Mouse (Mus musculus) midbrain, postnatal 0 days (tissue): ENCODE data around the gene B3gnt2. TPM values are rescaled to one million over a fixed set of nuclear protein-coding genes. Genes with fewer than 3 reads are reported as not detected.

Experiments
- ATAC-seq: fragments of 200-750 bp; cut with Nextera tagmentation; 2 replicates; pipeline ENCODE4 v1.8.0; 2017; ENCODE audit warnings: moderate number of reproducible peaks, mild to moderate bottlenecking, moderate TSS enrichment, moderate library complexity; ENCODE audit not compliant: low FRiP score
- DNase-seq: peaks from one replicate; pipeline ENCODE4 v3.0.0-alpha.2; 2015; ENCODE audit warnings: low spot score
- H3K27ac ChIP-seq: fragments of 300-500 bp; sonication (generic); 2 replicates; pipeline ENCODE4 v1.5.1; 2014; ENCODE audit warnings: low read depth, mild to moderate bottlenecking, low read length, mixed read lengths
- H3K27me3 ChIP-seq: fragments of 300-500 bp; sonication (generic); 2 replicates; pipeline ENCODE4 v1.6.1; 2014; ENCODE audit warnings: low read length, control low read depth, mixed read lengths; ENCODE audit not compliant: insufficient read depth
- H3K36me3 ChIP-seq: fragments of 300-500 bp; sonication (generic); 2 replicates; pipeline ENCODE4 v1.6.1; 2014; ENCODE audit warnings: low read length, control low read depth, mixed read lengths; ENCODE audit not compliant: insufficient read depth
- H3K4me1 ChIP-seq: fragments of 300-500 bp; sonication (generic); 2 replicates; pipeline ENCODE4 v1.6.1; 2014; ENCODE audit warnings: mild to moderate bottlenecking, control low read depth, antibody characterized with exemption, low read length, mixed read lengths; ENCODE audit not compliant: insufficient read depth
- H3K4me2 ChIP-seq: fragments of 300-500 bp; sonication (generic); 2 replicates; pipeline ENCODE4 v1.6.1; 2014; ENCODE audit warnings: low read depth, mild to moderate bottlenecking, low read length, mixed read lengths; ENCODE audit not compliant: poor library complexity, severe bottlenecking
- H3K4me3 ChIP-seq: fragments of 300-500 bp; sonication (generic); 2 replicates; pipeline ENCODE4 v1.5.1; 2014; ENCODE audit warnings: low read depth, mild to moderate bottlenecking, low read length, moderate library complexity
- H3K9ac ChIP-seq: fragments of 300-500 bp; sonication (generic); replicated peaks from 2 replicates; pipeline ENCODE4 v1.6.1; 2014; ENCODE audit warnings: mild to moderate bottlenecking, low read length, moderate library complexity, mixed read lengths; ENCODE audit not compliant: poor library complexity, severe bottlenecking
- H3K9me3 ChIP-seq: fragments of 300-500 bp; sonication (generic); 2 replicates; pipeline ENCODE4 v1.6.1; 2016; ENCODE audit warnings: low read length, control low read depth
- CTCF ChIP-seq: IDR thresholded peaks from 2 replicates; pipeline ENCODE4 v1.5.1; 2016; ENCODE audit warnings: antibody characterized with exemption, mild to moderate bottlenecking
- WGBS: fragments of 180-500 bp; shearing (Covaris S2); extraction: QIAGEN DNeasy Blood & Tissue Kit; methylation state at CpG from one replicate; pipeline ENCODE4 v1.1.7; 2014; 5-methylcytosine and 5-hydroxymethylcytosine counted together
- polyA plus RNA-seq: library from polyadenylated mRNA; unstranded; fragments of >200 nt; fragmentation: Nextera tagmentation; extraction: Ambion mirVana; gene quantifications from 2 replicates; pipeline ENCODE4 v1.2.1, GENCODE M21; 2015
- total RNA-seq: library from RNA; depleted of rRNA; stranded (reverse); fragments of >200 nt; gene quantifications from 2 replicates; pipeline ENCODE4 v1.2.3, GENCODE M21; 2014; rRNA removed

Gene B3gnt2
- total and polyA plus RNA-seq, 2 experiments from 2014 or later: 2.0 to 6.2 TPM

DNA sequence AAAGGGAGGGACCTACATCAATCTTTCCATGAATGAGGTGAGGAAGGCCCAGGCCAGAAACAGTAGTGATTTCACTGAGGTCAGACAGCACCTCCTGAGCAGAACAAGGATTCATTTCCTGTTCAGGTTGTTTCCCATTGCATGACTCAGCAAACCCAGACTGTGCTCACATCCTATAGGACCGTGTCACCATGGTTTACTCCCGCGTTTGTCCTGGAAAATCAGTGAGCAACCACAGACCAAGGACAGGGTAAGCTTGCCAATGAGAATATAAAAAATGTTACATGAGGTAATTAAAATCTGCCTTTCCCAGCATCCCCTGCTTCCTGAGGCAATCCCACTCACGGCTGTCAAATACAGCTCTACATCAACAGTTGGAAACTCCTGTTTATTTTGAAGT, 141.2 kb downstream of the B3gnt2 start:
- no peak overlapping the region for H3K4me2 ChIP-seq
- 75% methylated on average over 4 of the region's 4 CpGs for WGBS
- DNase-seq: no peak
- H3K9ac ChIP-seq: no peak overlapping the region
- H3K27ac ChIP-seq: no peak overlapping the region
- H3K4me3 ChIP-seq: no peak overlapping the region
- H3K4me1 ChIP-seq: no peaks in the 10 kb centered on the region
- no peaks in the 10 kb centered on the region for H3K36me3 ChIP-seq
- TF ChIP-seq CTCF: no peak
- H3K27me3 ChIP-seq: no peaks in the 10 kb centered on the region
- no peaks in the 10 kb centered on the region for H3K9me3 ChIP-seq
- no peak for ATAC-seq

DNA sequence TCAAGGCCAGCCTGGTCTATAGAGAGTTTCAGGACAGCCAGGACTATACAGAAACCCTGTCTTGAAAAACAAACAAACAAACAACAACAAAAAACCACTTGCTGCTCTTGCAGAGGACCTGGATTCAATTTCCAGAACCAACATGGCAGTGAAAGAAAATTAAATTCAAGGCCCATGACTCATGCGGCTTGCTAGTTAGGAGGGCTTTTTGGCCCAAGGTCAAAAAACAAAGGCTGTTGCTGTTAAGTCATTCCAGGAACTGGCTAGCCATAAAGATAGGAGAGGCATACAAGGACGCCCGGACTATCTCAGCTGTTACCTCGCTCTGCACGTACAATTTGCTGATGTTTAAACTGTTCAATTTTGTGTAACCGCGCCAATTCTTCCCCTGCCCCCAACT, 142.7 kb downstream of the B3gnt2 start:
- Histone ChIP-seq H3K27ac (no peak overlapping the region), H3K4me2 (no peak overlapping the region), H3K27me3 (no peaks in the 10 kb centered on the region), H3K4me1 (no peaks in the 10 kb centered on the region), H3K9ac (no peak overlapping the region), H3K9me3 (no peaks in the 10 kb centered on the region), H3K36me3 (no peaks in the 10 kb centered on the region), H3K4me3 (no peak overlapping the region)
- WGBS: 98% methylated on average over 7 of the region's 7 CpGs
- TF ChIP-seq CTCF: no peak
- no peak for ATAC-seq
- no peak for DNase-seq

DNA sequence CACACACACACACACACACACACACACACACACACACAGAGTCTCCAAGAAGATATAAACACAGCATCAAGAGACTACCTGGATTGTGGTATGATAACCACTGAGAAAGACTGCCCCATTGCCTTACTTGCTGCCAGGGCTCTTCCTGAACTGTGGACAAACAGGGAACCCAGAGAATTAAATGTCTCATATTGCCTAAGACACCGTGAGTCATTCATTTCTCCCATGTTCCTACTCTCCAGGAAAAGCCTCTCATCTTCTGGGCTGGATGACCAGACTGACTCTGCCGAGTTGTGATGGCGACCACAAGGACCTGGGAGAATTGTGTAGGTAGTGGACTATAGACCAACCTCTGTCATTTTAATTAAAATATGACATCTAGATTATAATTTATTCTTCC, 149.4 kb downstream of the B3gnt2 start:
- TF ChIP-seq CTCF: no peak
- WGBS: 90% methylated on average over 3 of the region's 3 CpGs
- ATAC-seq (no peak; the same call in 1 of the 2 replicates), DNase-seq (no peak)
- Histone ChIP-seq H3K27ac (no peak overlapping the region), H3K4me1 (no peaks in the 10 kb centered on the region), H3K4me2 (no peak overlapping the region), H3K27me3 (no peaks in the 10 kb centered on the region), H3K9me3 (no peaks in the 10 kb centered on the region), H3K9ac (no peak overlapping the region), H3K4me3 (no peak overlapping the region), H3K36me3 (no peaks in the 10 kb centered on the region)

DNA sequence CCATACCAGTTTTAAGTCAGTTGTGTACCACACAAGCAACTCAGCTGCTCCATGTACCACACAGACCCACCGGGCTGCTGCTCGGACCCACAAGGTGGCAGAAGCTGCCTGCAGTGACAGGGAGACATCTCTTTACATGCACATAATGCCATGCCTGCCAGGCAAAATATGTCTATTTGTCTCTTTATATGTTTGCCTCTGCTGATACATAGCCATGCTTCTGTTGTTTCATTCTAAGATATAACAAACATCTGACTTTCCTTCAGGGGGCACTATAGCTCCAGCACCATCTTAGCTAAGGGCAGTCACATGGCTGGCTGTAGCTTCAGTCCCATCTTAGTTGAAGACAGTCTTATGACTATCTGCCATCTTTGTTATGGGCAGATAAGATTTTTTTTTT, 150.2 kb downstream of the B3gnt2 start:
- peak; percentile 70 for TF ChIP-seq CTCF

More for the DNA sequence above, 150.2 kb downstream of the B3gnt2 start:
- DNase-seq (peak; percentile 68), ATAC-seq (peak; percentile 82)
- WGBS: 91% methylated on average over 2 of the region's 2 CpGs
- no peak overlapping the region for H3K4me3 ChIP-seq
- H3K9ac ChIP-seq: no peak overlapping the region
- no peak overlapping the region for H3K4me2 ChIP-seq
- no peaks in the 10 kb centered on the region for H3K9me3 ChIP-seq
- H3K27me3 ChIP-seq: no peaks in the 10 kb centered on the region
- no peak overlapping the region for H3K27ac ChIP-seq
- no peaks in the 10 kb centered on the region for H3K36me3 ChIP-seq
- no peaks in the 10 kb centered on the region for H3K4me1 ChIP-seq

Other genes starting within 250 kb of the B3gnt2 start
- gene Zrsr1, start 111.0 kb upstream of the B3gnt2 start, total RNA-seq: 21.2 and 23.6 TPM in 2 replicates
- 7.1 and 8.4 TPM in 2 replicates for gene Zrsr1, start 111.0 kb upstream of the B3gnt2 start, polyA plus RNA-seq
- 2.5 TPM in 1 of 2 replicates, not detected in the other for gene Gm28048, start 121.1 kb upstream of the B3gnt2 start, total RNA-seq
- gene Gm28048, start 121.1 kb upstream of the B3gnt2 start, polyA plus RNA-seq: 2.7 and 3.3 TPM in 2 replicates
- 20.3 and 23.5 TPM in 2 replicates for gene Commd1, start 121.4 kb upstream of the B3gnt2 start, total RNA-seq
- 218 and 221 TPM in 2 replicates for gene Commd1, start 121.4 kb upstream of the B3gnt2 start, polyA plus RNA-seq
- 139 and 213 TPM in 2 replicates for gene Cct4, start 129.6 kb upstream of the B3gnt2 start, total RNA-seq
- 227 and 230 TPM in 2 replicates for gene Cct4, start 129.6 kb upstream of the B3gnt2 start, polyA plus RNA-seq
- 4.6 and 5.4 TPM in 2 replicates for gene Fam161a, start 146.6 kb upstream of the B3gnt2 start, total RNA-seq
- 4.2 and 6.1 TPM in 2 replicates for gene Fam161a, start 146.6 kb upstream of the B3gnt2 start, polyA plus RNA-seq